Mouse (Mus musculus) testis, adult 2 months (tissue): ENCODE measurements at regions not wholly inside any gene's neighbourhood (a gene's known extent, or its start where the extent isn't known, plus 50 kb on each side); places are given as distances from the start of the nearest gene placed in this dataset.

Source experiments
- H3K27ac ChIP-seq: fragments of 200-500 bp; 2 replicates; pipeline ENCODE4 v1.5.1; 2012; ENCODE audit warnings: low read depth, low read length; ENCODE audit not compliant: control insufficient read depth, insufficient read depth
- H3K27me3 ChIP-seq: fragments of 200-500 bp; 2 replicates; pipeline ENCODE4 v1.6.1; 2012; ENCODE audit warnings: mild to moderate bottlenecking, low read length, moderate library complexity; ENCODE audit not compliant: control insufficient read depth, insufficient read depth
- H3K36me3 ChIP-seq: fragments of 200-500 bp; 2 replicates; pipeline ENCODE4 v1.6.1; 2012; ENCODE audit warnings: mild to moderate bottlenecking, low read length; ENCODE audit not compliant: control insufficient read depth, insufficient read depth
- H3K4me1 ChIP-seq: fragments of 200-500 bp; 2 replicates; pipeline ENCODE4 v1.6.1; 2012; ENCODE audit warnings: low read length; ENCODE audit not compliant: control insufficient read depth, insufficient read depth
- H3K4me3 ChIP-seq: fragments of 200-500 bp; 2 replicates; pipeline ENCODE4 v1.5.1; 2012; ENCODE audit warnings: low read depth, mild to moderate bottlenecking, low read length, moderate library complexity, mixed read lengths; ENCODE audit not compliant: control insufficient read depth
- CTCF ChIP-seq: fragments of 200-500 bp; IDR thresholded peaks from 2 replicates; pipeline ENCODE4 v1.5.1; 2012; ENCODE audit warnings: low read depth, mild to moderate bottlenecking, inconsistent platforms, low read length, moderate library complexity; ENCODE audit not compliant: control insufficient read depth, insufficient read depth, insufficient replicate concordance
- POLR2A ChIP-seq: fragments of 200-500 bp; IDR thresholded peaks from 2 replicates; pipeline ENCODE4 v1.6.1; 2012; ENCODE audit warnings: low read depth, mild to moderate bottlenecking, inconsistent platforms, low read length, moderate library complexity; ENCODE audit not compliant: control insufficient read depth

- no peak overlapping the region for H3K4me3 ChIP-seq
- no peak for TF ChIP-seq POLR2A
- TF ChIP-seq CTCF: no peak
- H3K27me3 ChIP-seq: no peaks in the 10 kb centered on the region
- no peaks in the 10 kb centered on the region for H3K4me1 ChIP-seq
- H3K27ac ChIP-seq: no peak overlapping the region
- no peaks in the 10 kb centered on the region for H3K36me3 ChIP-seq
These were observed 302.7 kb downstream of the Rnf144a start for GRCm38 (mm10) chr12:26112166-26113019.

- Histone ChIP-seq H3K27ac (no peak overlapping the region), H3K36me3 (no peaks in the 10 kb centered on the region), H3K4me3 (no peak overlapping the region), H3K4me1 (no peaks in the 10 kb centered on the region), H3K27me3 (no peaks in the 10 kb centered on the region)
- TF ChIP-seq CTCF (no peak), POLR2A (no peak)
These were observed 305.2 kb downstream of the Rnf144a start for GRCm38 (mm10) chr12:26109866-26110265.

- H3K36me3 ChIP-seq: no peaks in the 10 kb centered on the region
- no peak overlapping the region for H3K4me3 ChIP-seq
- H3K27ac ChIP-seq: no peak overlapping the region
- H3K27me3 ChIP-seq: no peaks in the 10 kb centered on the region
- TF ChIP-seq CTCF: no peak
- TF ChIP-seq POLR2A: no peak
- H3K4me1 ChIP-seq: no peaks in the 10 kb centered on the region
These were observed 310.7 kb downstream of the Rnf144a start for GRCm38 (mm10) chr12:26104372-26104771.

- H3K27me3 ChIP-seq: no peaks in the 10 kb centered on the region
- H3K36me3 ChIP-seq: no peaks in the 10 kb centered on the region
- no peak overlapping the region for H3K4me3 ChIP-seq
- H3K4me1 ChIP-seq: no peaks in the 10 kb centered on the region
- no peak overlapping the region for H3K27ac ChIP-seq
- no peak for TF ChIP-seq CTCF
- TF ChIP-seq POLR2A: no peak
These were observed 312.7 kb downstream of the Rnf144a start for GRCm38 (mm10) chr12:26102384-26102783.

GRCm38 (mm10) chr12:26100140-26100539 lies 314.9 kb downstream of the Rnf144a start:
- Histone ChIP-seq H3K27ac (no peak overlapping the region), H3K27me3 (no peaks in the 10 kb centered on the region), H3K4me3 (no peak overlapping the region), H3K36me3 (no peaks in the 10 kb centered on the region), H3K4me1 (no peaks in the 10 kb centered on the region)
- TF ChIP-seq CTCF (no peak), POLR2A (no peak)

- TF ChIP-seq CTCF (no peak), POLR2A (no peak)
- H3K27ac ChIP-seq: no peak overlapping the region
- no peaks in the 10 kb centered on the region for H3K4me1 ChIP-seq
- H3K27me3 ChIP-seq: no peaks in the 10 kb centered on the region
- H3K36me3 ChIP-seq: no peaks in the 10 kb centered on the region
- no peak overlapping the region for H3K4me3 ChIP-seq
These were observed 315.9 kb downstream of the Rnf144a start for GRCm38 (mm10) chr12:26099176-26099575.

- H3K27ac ChIP-seq: no peak overlapping the region
- TF ChIP-seq POLR2A: no peak
- no peak for TF ChIP-seq CTCF
- no peak overlapping the region for H3K4me3 ChIP-seq
- H3K4me1 ChIP-seq: no peaks in the 10 kb centered on the region
- no peaks in the 10 kb centered on the region for H3K27me3 ChIP-seq
- no peaks in the 10 kb centered on the region for H3K36me3 ChIP-seq
These were observed 322.7 kb downstream of the Rnf144a start for GRCm38 (mm10) chr12:26092311-26092710.

- Histone ChIP-seq H3K36me3 (no peaks in the 10 kb centered on the region), H3K27ac (no peak overlapping the region), H3K4me1 (no peaks in the 10 kb centered on the region), H3K27me3 (no peaks in the 10 kb centered on the region), H3K4me3 (no peak overlapping the region)
- TF ChIP-seq CTCF (no peak), POLR2A (no peak)
These were observed 323.2 kb downstream of the Rnf144a start for GRCm38 (mm10) chr12:26091865-26092264.
